Mouse (Mus musculus): ENCODE measurements around the gene Mrpl34. TPM values are rescaled to one million over a fixed set of nuclear protein-coding genes. Genes with fewer than 3 reads are reported as not detected.

Gene Mrpl34
- polyA plus RNA-seq, 1 experiment from 2014 or later = 223 TPM

DNA sequence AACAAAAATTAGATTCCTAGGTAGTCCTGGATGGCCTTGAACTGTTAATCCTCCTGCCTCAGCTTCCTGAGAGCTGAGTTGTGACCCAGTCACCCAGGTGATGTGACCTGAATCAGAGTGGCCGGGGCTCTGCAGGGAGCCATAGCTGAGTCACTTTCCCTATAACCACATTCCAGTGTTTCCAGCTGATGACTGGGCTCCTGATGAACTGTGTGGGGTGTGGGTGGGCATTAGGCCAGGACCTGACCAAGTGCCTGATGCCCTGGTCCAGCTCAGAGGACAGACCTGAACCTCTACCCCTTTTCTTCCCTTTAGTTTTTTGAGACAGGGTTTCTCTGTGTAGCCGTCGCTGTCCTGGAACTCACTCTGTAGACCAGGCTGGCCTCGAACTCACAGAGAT lies 40.6 kb downstream of the Mrpl34 start:
- H3K9me3 ChIP-seq = no peaks in the 10 kb centered on the region
- H3K4me1 ChIP-seq = peaks cover 37% of the 10 kb centered on the region
- no peak overlapping the region for H3K4me3 ChIP-seq
- 95% methylated on average over 4 of the region's 4 CpGs for WGBS
- no peak for DNase-seq (ENCODE audit: low spot score)
- H3K27me3 ChIP-seq (replicated peaks; ENCODE audit: low read depth, poor library complexity, severe bottlenecking) = peaks cover 54% of the 10 kb centered on the region
- H3K36me3 ChIP-seq (replicated peaks) = no peaks in the 10 kb centered on the region
- H3K27ac ChIP-seq (replicated peaks) = no peak overlapping the region

DNA sequence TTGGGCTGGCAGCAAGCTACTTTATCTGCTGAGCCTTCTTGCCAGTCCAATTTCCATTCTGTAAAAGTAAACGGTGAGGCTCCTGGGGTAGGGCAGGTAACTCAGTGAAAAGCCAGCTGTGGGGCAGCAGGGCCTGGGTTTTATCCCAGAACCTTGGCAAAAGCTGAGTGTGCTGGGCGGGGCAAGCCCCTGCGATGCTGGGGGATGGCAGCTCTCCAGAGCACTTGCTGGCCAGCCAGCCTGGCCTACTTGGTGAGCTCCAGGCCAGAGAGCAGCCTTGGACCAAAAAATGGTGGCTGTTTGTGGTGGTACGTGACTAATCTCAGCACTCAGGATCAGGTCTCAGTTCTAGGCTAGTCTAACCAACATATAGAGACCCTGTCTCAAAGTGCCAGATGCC lies 41.2 kb downstream of the Mrpl34 start:
- no peaks in the 10 kb centered on the region for H3K9me3 ChIP-seq
- H3K4me3 ChIP-seq = no peak overlapping the region
- H3K27me3 ChIP-seq (replicated peaks; ENCODE audit: low read depth, poor library complexity, severe bottlenecking) = peaks cover 61% of the 10 kb centered on the region
- no peak for DNase-seq (ENCODE audit: low spot score)
- H3K36me3 ChIP-seq (replicated peaks) = no peaks in the 10 kb centered on the region
- peaks cover 34% of the 10 kb centered on the region for H3K4me1 ChIP-seq
- H3K27ac ChIP-seq (replicated peaks) = no peak overlapping the region
- WGBS = 87% methylated on average over 4 of the region's 4 CpGs

DNA sequence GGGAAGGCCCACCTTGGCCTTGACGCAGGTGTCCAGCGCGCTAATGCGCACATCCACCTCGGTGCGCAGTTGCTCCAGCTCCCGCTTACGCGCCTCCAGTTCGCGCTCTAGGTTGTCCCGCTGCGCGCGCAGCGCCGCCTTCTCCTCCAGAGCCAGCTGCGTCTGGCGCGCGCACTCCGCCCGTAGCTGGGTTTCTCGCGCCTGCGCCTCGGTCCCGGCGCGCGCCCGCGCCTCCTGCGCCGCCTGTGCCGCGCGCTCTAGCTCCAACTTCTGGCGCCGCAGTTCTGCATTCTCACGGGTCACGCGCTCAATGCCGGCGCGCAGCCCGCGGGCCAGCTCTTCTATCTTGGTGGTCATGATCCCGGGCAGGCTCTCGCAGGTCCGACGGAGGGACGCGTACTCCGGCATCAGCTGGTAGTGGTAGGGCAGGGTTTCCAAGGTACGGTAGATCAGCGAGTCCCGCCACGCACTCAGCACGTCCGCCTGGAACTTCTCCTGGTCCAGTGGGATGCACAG lies 42.9 kb downstream of the Mrpl34 start:
- Histone ChIP-seq H3K4me3 (peak overlapping the region; percentile 63), H3K27ac (replicated peaks) (peak overlapping the region; percentile 69), H3K27me3 (replicated peaks; ENCODE audit: low read depth, poor library complexity, severe bottlenecking) (peaks cover 71% of the 10 kb centered on the region), H3K36me3 (replicated peaks) (no peaks in the 10 kb centered on the region), H3K4me1 (peaks cover 43% of the 10 kb centered on the region), H3K9me3 (no peaks in the 10 kb centered on the region)
- peak; percentile 93 for DNase-seq (ENCODE audit: low spot score)
- WGBS = under 1% methylated on average over 61 of the region's 61 CpGs

DNA sequence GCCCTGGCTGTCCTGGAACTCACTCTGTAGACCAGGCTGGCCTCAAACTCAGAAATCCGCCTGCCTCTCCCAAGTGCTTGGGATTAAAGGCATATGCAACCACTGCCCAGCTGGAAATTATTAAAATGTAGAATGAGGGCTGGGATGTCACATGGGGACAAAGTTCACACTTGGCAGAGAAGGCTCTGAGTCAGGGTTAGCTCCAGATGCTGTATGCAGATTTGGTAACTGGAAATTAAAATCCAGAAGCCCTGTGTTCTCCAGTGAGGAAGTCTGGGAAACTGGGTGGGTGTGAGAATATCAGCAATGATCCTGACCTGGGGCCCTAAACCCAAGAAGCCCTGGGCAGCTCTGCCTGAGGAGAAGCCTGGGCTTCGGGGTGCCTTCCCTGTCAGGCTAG lies 44.6 kb downstream of the Mrpl34 start:
- no peak for DNase-seq (ENCODE audit: low spot score)
- Histone ChIP-seq H3K9me3 (no peaks in the 10 kb centered on the region), H3K4me1 (peaks cover 45% of the 10 kb centered on the region), H3K4me3 (peak overlapping the region; percentile 37), H3K36me3 (replicated peaks) (no peaks in the 10 kb centered on the region), H3K27me3 (replicated peaks; ENCODE audit: low read depth, poor library complexity, severe bottlenecking) (peaks cover 71% of the 10 kb centered on the region), H3K27ac (replicated peaks) (no peak overlapping the region; the same call in 1 of the 2 replicates)
- 62% methylated on average over 2 of the region's 2 CpGs for WGBS

DNA sequence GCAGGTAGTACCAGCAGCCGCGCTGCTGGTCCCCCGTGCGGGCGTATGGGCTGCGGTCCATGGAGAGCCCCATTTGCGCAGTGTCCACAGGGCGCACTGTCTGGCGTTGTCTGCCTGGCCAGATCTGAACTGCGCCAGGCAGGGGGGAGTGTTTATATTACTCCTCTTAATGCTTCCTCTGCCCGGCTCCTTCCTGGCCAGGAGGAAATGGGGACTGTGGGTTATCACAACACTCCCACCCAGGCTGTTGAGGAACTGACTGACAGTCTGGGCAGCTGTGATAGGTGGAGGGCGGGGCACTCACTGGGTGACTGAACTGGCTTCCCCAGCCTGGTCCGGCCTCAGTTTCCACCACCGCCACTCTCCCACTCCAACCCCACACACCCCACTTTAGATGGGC lies 46.9 kb downstream of the Mrpl34 start, which contains the start of gene Plvap:
Gene Plvap, minus strand, starts transcription at position 109 of the 400 bp plus-strand sequence.
- Histone ChIP-seq H3K27ac (replicated peaks) (peak within 1 kb of the TSS; percentile 65), H3K4me3 (peak within 1 kb of the TSS; percentile 37; the same call in 1 of the 2 replicates), H3K4me1 (peaks cover 47% of the 10 kb centered on the region), H3K9me3 (no peaks in the 10 kb centered on the region), H3K36me3 (replicated peaks) (no peaks in the 10 kb centered on the region), H3K27me3 (replicated peaks; ENCODE audit: low read depth, poor library complexity, severe bottlenecking) (peaks cover 54% of the 10 kb centered on the region)
- 61% methylated on average over 14 of the region's 14 CpGs for WGBS
- DNase-seq (ENCODE audit: low spot score) = peak; percentile 23

DNA sequence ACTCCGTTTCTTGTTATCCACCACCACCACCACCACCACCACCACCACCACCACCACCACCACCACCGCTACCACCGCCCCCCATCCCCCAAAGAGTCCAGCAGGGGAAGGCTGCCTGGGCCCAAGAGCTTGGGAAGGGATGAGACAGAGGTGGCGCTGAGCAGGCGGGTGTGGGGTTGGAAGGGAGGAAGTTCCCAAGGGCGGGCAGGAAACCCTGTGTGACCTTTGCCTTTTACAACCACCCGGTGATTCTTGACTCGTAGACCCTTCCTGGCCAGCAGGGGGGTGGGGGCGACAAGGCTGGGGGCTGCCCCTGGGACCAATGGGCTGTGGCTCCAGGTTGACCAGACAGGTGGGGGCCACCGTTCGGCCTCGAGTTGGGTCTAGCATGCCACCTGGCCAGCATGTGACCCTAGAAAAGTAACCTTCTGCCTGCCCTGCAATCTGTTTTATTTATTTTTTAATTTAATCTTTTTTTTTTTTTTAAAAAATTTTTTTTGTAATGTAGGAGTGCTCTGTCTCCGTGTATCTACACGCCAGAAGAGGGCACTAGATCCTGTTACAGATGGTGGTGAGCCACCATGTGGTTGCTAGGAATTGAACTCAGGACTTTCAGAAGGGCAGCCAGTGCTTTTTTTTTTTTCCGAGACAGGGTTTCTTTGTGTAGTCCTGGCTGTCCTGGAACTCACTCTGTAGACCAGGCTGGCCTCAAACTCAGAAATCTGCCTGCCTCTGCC lies 48.4 kb downstream of the Mrpl34 start:
- H3K9me3 ChIP-seq = no peaks in the 10 kb centered on the region
- DNase-seq (ENCODE audit: low spot score) = peak; percentile 30
- WGBS = 73% methylated on average over 15 of the region's 15 CpGs
- H3K27ac ChIP-seq (replicated peaks) = no peak overlapping the region; the same call in 1 of the 2 replicates
- peaks cover 47% of the 10 kb centered on the region for H3K4me1 ChIP-seq
- no peak overlapping the region for H3K4me3 ChIP-seq
- peaks cover 38% of the 10 kb centered on the region for H3K27me3 ChIP-seq (replicated peaks; ENCODE audit: low read depth, poor library complexity, severe bottlenecking)
- H3K36me3 ChIP-seq (replicated peaks) = no peaks in the 10 kb centered on the region

DNA sequence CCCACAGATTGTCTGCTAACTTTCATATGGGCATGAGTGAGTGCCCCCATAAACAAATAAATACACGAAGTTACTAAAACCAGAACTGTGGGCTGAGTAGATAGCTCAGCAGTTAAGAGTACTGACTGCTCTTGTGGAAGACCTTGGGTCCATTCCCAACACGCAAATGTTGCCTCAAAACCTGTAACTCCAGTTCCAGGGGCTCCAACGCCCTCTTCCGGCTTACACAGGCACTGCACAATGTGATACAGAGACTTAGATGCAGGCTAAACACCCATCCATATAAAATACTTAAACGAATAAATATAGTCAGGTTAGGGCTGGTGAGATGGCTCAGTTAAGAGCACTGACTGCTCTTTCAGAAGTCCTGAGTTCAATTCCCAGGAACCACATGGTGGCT lies 50.3 kb downstream of the Mrpl34 start:
- peaks cover 38% of the 10 kb centered on the region for H3K4me1 ChIP-seq
- H3K36me3 ChIP-seq (replicated peaks) = no peaks in the 10 kb centered on the region
- no peak overlapping the region for H3K4me3 ChIP-seq
- peaks cover 20% of the 10 kb centered on the region for H3K27me3 ChIP-seq (replicated peaks; ENCODE audit: low read depth, poor library complexity, severe bottlenecking)
- WGBS = 77% methylated on average over 5 of the region's 5 CpGs
- no peak overlapping the region for H3K27ac ChIP-seq (replicated peaks)
- no peaks in the 10 kb centered on the region for H3K9me3 ChIP-seq
- DNase-seq (ENCODE audit: low spot score) = no peak

Other genes with a start within 250 kb of the Mrpl34 start
- gene Myo9b, start 192.2 kb upstream of the Mrpl34 start, polyA plus RNA-seq (2016; fragmentation: Nextera tagmentation; extraction: Ambion mirVana) = 27.9 and 28.6 TPM in 2 replicates
- gene Haus8, start 192.0 kb upstream of the Mrpl34 start, polyA plus RNA-seq (2016; fragmentation: Nextera tagmentation; extraction: Ambion mirVana) = 62.9 and 66.3 TPM in 2 replicates
- 83.1 and 84.3 TPM in 2 replicates for gene Use1, start 98.1 kb upstream of the Mrpl34 start, polyA plus RNA-seq (2016; fragmentation: Nextera tagmentation; extraction: Ambion mirVana)
- gene Ocel1, start 93.7 kb upstream of the Mrpl34 start, polyA plus RNA-seq (2016; fragmentation: Nextera tagmentation; extraction: Ambion mirVana) = 4.0 and 5.0 TPM in 2 replicates
- 63.6 and 78.0 TPM in 2 replicates for gene Nr2f6, start 83.0 kb upstream of the Mrpl34 start, polyA plus RNA-seq (2016; fragmentation: Nextera tagmentation; extraction: Ambion mirVana)
- gene Ushbp1, start 69.2 kb upstream of the Mrpl34 start, polyA plus RNA-seq (2016; fragmentation: Nextera tagmentation; extraction: Ambion mirVana) = 5.4 and 5.5 TPM in 2 replicates
- 109 and 110 TPM in 2 replicates for gene Babam1, start 68.1 kb upstream of the Mrpl34 start, polyA plus RNA-seq (2016; fragmentation: Nextera tagmentation; extraction: Ambion mirVana)
- 35.6 and 38.8 TPM in 2 replicates for gene Ankle1, start 58.9 kb upstream of the Mrpl34 start, polyA plus RNA-seq (2016; fragmentation: Nextera tagmentation; extraction: Ambion mirVana)
- gene Abhd8, start 1.3 kb upstream of the Mrpl34 start, polyA plus RNA-seq (2016; fragmentation: Nextera tagmentation; extraction: Ambion mirVana) = 66.4 and 69.4 TPM in 2 replicates
- 131 and 134 TPM in 2 replicates for gene Dda1, start 4.2 kb downstream of the Mrpl34 start, polyA plus RNA-seq (2016; fragmentation: Nextera tagmentation; extraction: Ambion mirVana)
- gene Ano8, start 21.0 kb downstream of the Mrpl34 start, polyA plus RNA-seq (2016; fragmentation: Nextera tagmentation; extraction: Ambion mirVana) = 2.4 and 3.2 TPM in 2 replicates
- 24.5 and 25.3 TPM in 2 replicates for gene Gtpbp3, start 23.1 kb downstream of the Mrpl34 start, polyA plus RNA-seq (2016; fragmentation: Nextera tagmentation; extraction: Ambion mirVana)
- gene Plvap, start 46.8 kb downstream of the Mrpl34 start, polyA plus RNA-seq (2016; fragmentation: Nextera tagmentation; extraction: Ambion mirVana) = 58.0 and 59.2 TPM in 2 replicates
- gene Ccdc194, start 60.8 kb downstream of the Mrpl34 start, polyA plus RNA-seq (2016; fragmentation: Nextera tagmentation; extraction: Ambion mirVana) = 0.12 and 0.26 TPM in 2 replicates
- 5.8 and 7.2 TPM in 2 replicates for gene Bst2, start 72.5 kb downstream of the Mrpl34 start, polyA plus RNA-seq (2016; fragmentation: Nextera tagmentation; extraction: Ambion mirVana)
- 76.9 and 80.7 TPM in 2 replicates for gene Mvb12a, start 78.0 kb downstream of the Mrpl34 start, polyA plus RNA-seq (2016; fragmentation: Nextera tagmentation; extraction: Ambion mirVana)
- gene Tmem221, start 93.9 kb downstream of the Mrpl34 start, polyA plus RNA-seq (2016; fragmentation: Nextera tagmentation; extraction: Ambion mirVana) = 0.52 and 0.54 TPM in 2 replicates
- 0.15 TPM in 1 of 2 replicates, not detected in the other for gene Nxnl1, start 101.6 kb downstream of the Mrpl34 start, polyA plus RNA-seq (2016; fragmentation: Nextera tagmentation; extraction: Ambion mirVana)
- 21.8 and 30.7 TPM in 2 replicates for gene Slc27a1, start 103.9 kb downstream of the Mrpl34 start, polyA plus RNA-seq (2016; fragmentation: Nextera tagmentation; extraction: Ambion mirVana)
- 249 and 260 TPM in 2 replicates for gene Pgls, start 127.2 kb downstream of the Mrpl34 start, polyA plus RNA-seq (2016; fragmentation: Nextera tagmentation; extraction: Ambion mirVana)
- gene Fam129c, start 132.7 kb downstream of the Mrpl34 start, polyA plus RNA-seq (2016; fragmentation: Nextera tagmentation; extraction: Ambion mirVana) = 4.8 and 5.0 TPM in 2 replicates
- 52.1 and 53.7 TPM in 2 replicates for gene Colgalt1, start 146.0 kb downstream of the Mrpl34 start, polyA plus RNA-seq (2016; fragmentation: Nextera tagmentation; extraction: Ambion mirVana)
- gene Unc13a, start 206.8 kb downstream of the Mrpl34 start, polyA plus RNA-seq (2016; fragmentation: Nextera tagmentation; extraction: Ambion mirVana) = 2.2 TPM in 2 replicates
- 3.6 and 4.0 TPM in 2 replicates for gene Jak3, start 211.3 kb downstream of the Mrpl34 start, polyA plus RNA-seq (2016; fragmentation: Nextera tagmentation; extraction: Ambion mirVana)
- 0.55 TPM in 1 of 2 replicates, not detected in the other for gene Insl3, start 224.3 kb downstream of the Mrpl34 start, polyA plus RNA-seq (2016; fragmentation: Nextera tagmentation; extraction: Ambion mirVana)
- gene B3gnt3, start 236.8 kb downstream of the Mrpl34 start, polyA plus RNA-seq (2016; fragmentation: Nextera tagmentation; extraction: Ambion mirVana) = 0.54 and 0.72 TPM in 2 replicates